Mouse (Mus musculus) G1E (cell line): ENCODE data around the gene Limd2. TPM values are rescaled to one million over a fixed set of nuclear protein-coding genes. Genes with fewer than 3 reads are reported as not detected.

ENCODE experiments used
- ATAC-seq: 2 replicates; pipeline ENCODE4 v1.8.0; 2016; ENCODE audit warnings: mild to moderate bottlenecking; ENCODE audit not compliant: insufficient number of reproducible peaks, poor library complexity, low FRiP score, severe bottlenecking; ENCODE audit errors: extremely low read depth
- DNase-seq: peaks from one replicate; pipeline ENCODE4 v3.0.0; 2012; ENCODE audit warnings: low spot score
- H3K27me3 ChIP-seq: 2 replicates; pipeline ENCODE4 v1.6.1; 2012; ENCODE audit warnings: mild to moderate bottlenecking, low read length, inconsistent platforms; ENCODE audit not compliant: insufficient read depth
- H3K36me3 ChIP-seq: replicated peaks from 2 replicates; pipeline ENCODE3; 2012; ENCODE audit warnings: mild to moderate bottlenecking, inconsistent platforms
- H3K4me1 ChIP-seq: 2 replicates; pipeline ENCODE4 v1.6.1; 2012; ENCODE audit warnings: low read depth, low read length, inconsistent platforms, mixed read lengths; ENCODE audit not compliant: insufficient read depth
- H3K4me3 ChIP-seq: 2 replicates; pipeline ENCODE4 v1.5.1; 2012; ENCODE audit warnings: low read depth, mild to moderate bottlenecking, inconsistent platforms, low read length, moderate library complexity, mixed read lengths
- H3K9me3 ChIP-seq: replicated peaks from 2 replicates; pipeline ENCODE4 v1.6.1; 2012; ENCODE audit warnings: inconsistent platforms
- CTCF ChIP-seq: IDR thresholded peaks from 2 replicates; pipeline ENCODE4 v1.5.1; 2012; ENCODE audit warnings: low read depth, low read length, inconsistent platforms, mixed read lengths
- GATA1 ChIP-seq: IDR thresholded peaks from 2 replicates; pipeline ENCODE4 v1.6.1; 2012; ENCODE audit warnings: borderline replicate concordance, low read length, inconsistent platforms, mixed read lengths
- GATA2 ChIP-seq: IDR thresholded peaks from 2 replicates; pipeline ENCODE4 v1.6.1; 2012; ENCODE audit warnings: low read depth, low read length, inconsistent platforms, borderline replicate concordance
- POLR2AphosphoS5 ChIP-seq: IDR thresholded peaks from 2 replicates; pipeline ENCODE4 v1.6.1; 2012; ENCODE audit warnings: low read depth, low read length, inconsistent platforms; ENCODE audit not compliant: insufficient replicate concordance
- TAL1 ChIP-seq: conservative IDR thresholded peaks from 2 replicates; pipeline ENCODE4 v1.6.1; 2012; ENCODE audit warnings: low read depth, low read length, inconsistent platforms, mixed read lengths
- polyA plus RNA-seq: library from polyadenylated mRNA; stranded (reverse); fragments of >175 nt; gene quantifications from 2 replicates; pipeline ENCODE4 v1.2.3, GENCODE M21; 2012
- total RNA-seq, 2 experiments: library from RNA; stranded (forward) in 1 of 2; stranded (reverse) in 1 of 2; fragments of 200-1000 nt in 1 of 2; fragments of >200 nt in 1 of 2; fragmentation: Nextera tagmentation in 1 of 2; gene quantifications; 2 replicates each; pipeline ENCODE4 v1.2.3; 2014 to 2017

Limd2 gene
- total and polyA plus RNA-seq, 3 experiments, result 77.5 to 365 (median 309) TPM

DNA sequence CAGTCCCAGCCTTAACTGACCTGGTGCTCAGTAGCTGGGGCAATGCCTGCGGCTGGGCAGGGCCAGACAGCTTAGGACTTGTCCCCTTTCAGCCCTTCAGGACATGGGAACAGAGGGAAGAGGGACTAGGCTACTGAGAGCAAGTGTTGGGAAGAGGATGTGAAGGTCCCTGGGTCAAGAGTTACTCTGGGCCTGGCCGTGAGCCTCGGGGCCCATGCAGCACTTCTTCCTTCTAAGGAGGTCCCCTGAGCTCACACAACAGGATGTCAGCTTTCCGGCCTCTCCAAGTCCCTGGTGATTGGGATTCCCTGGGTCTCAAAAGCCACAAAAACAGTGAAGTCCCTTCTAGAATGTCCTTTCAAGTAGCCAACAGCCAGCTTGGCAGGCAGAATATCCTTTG lies 2.9 kb upstream of the Limd2 start:
- H3K36me3 ChIP-seq, result peaks cover 68% of the 10 kb centered on the region
- no peaks in the 10 kb centered on the region for H3K9me3 ChIP-seq
- DNase-seq (no peak), ATAC-seq (no peak)
- TF ChIP-seq GATA1 (no peak), CTCF (no peak), POLR2AphosphoS5 (no peak), GATA2 (no peak), TAL1 (no peak)
- H3K27me3 ChIP-seq, result peaks cover 3% of the 10 kb centered on the region; the same call in 1 of the 2 replicates
- H3K4me1 ChIP-seq, result peaks cover 32% of the 10 kb centered on the region
- no peak overlapping the region for H3K4me3 ChIP-seq

DNA sequence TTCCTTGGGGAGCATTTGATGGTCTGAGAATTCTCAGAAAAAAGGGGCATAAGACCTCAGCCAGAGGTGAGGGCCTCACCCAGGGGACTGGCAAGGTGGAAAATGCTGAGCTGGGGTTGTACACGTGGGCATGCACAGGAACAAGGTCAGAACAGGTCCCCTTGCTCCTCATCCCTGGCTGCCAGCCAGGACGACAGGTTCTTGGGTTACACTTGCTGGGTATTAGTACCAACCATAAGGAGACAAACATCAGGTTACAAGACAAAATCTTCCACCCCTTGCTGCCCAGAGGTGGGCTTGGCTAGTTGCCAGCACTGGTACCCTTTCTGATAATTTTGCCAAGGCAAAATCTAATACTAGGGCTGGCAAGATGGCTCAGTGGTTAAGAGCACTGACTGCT lies 1.6 kb upstream of the Limd2 start:
- no peak for TF ChIP-seq GATA1
- no peak for TF ChIP-seq TAL1
- TF ChIP-seq POLR2AphosphoS5, result no peak
- Histone ChIP-seq H3K9me3 (no peaks in the 10 kb centered on the region), H3K36me3 (peaks cover 69% of the 10 kb centered on the region), H3K4me3 (no peak overlapping the region), H3K4me1 (peaks cover 37% of the 10 kb centered on the region), H3K27me3 (peaks cover 3% of the 10 kb centered on the region; the same call in 1 of the 2 replicates)
- no peak for DNase-seq
- no peak for ATAC-seq

DNA sequence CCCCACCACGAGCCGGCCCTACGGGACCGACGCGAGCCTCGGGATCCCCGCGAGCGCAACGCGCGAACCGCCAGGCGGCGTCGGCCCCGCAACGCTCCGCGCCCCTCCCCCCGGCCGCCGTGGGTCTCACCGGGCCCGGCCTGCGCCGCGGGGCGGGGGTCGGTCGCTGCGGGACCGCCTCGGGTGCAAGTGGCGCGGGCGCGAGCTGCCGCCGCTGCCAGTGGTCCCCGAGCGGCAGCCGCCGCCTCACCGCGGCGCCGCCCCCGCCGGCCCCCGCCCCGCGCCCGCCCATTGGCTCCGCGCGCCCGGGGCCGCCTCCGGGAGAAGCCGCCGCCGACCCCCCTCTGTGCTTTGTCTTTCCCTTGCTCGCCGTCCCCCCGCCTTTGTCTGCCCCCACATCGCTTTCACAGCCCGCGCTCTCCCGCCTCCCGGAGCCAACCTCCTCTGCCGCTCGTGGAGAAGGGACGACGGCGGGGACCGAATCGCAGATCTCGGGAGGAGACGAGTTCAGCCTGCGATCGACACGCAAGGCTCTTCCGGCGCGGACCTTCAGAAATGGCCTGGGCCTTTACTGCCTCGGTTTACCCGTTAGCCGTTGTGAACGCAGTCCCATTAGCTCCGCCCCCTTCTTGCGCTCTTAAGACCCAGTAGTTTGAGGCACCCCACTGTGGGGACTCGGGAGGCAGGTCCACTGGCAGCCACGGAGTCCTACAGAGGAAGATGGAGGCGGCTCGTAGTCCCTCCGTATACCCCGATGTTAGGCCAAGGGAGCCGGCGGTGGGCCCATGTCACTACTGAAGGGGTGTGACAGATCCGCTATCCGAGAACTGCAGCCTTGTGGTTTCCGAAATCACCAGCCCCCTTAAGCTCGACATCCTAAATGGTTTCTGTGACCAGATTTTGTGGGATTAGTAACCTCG lies 479 bp downstream of the Limd2 start:
- no peak for TF ChIP-seq POLR2AphosphoS5
- TF ChIP-seq CTCF, result no peak
- no peak for TF ChIP-seq GATA1
- TF ChIP-seq TAL1, result no peak
- TF ChIP-seq GATA2, result no peak
- Histone ChIP-seq H3K27me3 (peaks cover 3% of the 10 kb centered on the region; the same call in 1 of the 2 replicates), H3K4me3 (peak overlapping the region; percentile 83), H3K4me1 (peaks cover 49% of the 10 kb centered on the region), H3K9me3 (no peaks in the 10 kb centered on the region), H3K36me3 (peaks cover 73% of the 10 kb centered on the region)
- peak; percentile 70 for DNase-seq
- ATAC-seq, result peak; percentile 6; the same call in 1 of the 2 replicates

DNA sequence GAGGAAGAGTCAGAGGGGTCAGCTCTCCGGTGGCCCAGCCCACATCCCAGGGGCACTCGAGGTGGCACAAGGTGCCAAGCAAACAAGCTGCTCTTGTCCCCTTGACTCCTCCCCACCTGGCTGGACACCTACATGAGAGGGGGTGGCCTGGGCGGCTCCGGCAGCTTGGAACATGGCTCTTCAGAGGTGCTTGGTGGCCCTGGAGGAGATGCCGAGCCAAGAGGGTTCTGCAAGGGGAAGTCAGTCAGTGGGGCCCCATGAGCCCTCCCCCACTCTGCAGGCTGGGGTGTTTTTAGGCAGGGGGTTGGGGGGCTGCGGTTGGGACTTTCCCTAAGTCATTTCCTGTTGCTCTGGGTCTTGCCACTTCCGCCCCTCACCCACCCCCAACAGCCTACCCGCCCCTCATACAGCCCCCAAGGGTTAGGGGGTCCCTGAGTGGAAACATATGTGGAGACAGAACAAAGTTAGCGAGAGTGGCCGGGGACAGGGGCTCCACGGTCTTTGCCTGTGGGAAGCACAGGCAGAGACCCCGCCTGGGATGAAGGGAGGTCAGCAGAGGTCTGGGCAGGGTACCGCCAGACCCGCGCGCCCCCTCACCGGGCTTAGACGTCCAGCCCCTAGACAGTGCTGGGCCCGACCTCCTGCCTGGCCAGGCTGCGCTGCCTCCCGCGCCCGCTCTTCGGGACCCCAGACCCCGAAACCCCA lies 1.3 kb downstream of the Limd2 start:
- DNase-seq (peak; percentile 80), ATAC-seq (peak; percentile 59)
- H3K4me3 ChIP-seq, result peak overlapping the region; percentile 83
- TF ChIP-seq CTCF (no peak), GATA2 (no peak), POLR2AphosphoS5 (no peak), GATA1 (no peak), TAL1 (no peak)
- H3K27me3 ChIP-seq, result peaks cover 3% of the 10 kb centered on the region; the same call in 1 of the 2 replicates
- peaks cover 73% of the 10 kb centered on the region for H3K36me3 ChIP-seq
- no peaks in the 10 kb centered on the region for H3K9me3 ChIP-seq
- peaks cover 53% of the 10 kb centered on the region for H3K4me1 ChIP-seq

DNA sequence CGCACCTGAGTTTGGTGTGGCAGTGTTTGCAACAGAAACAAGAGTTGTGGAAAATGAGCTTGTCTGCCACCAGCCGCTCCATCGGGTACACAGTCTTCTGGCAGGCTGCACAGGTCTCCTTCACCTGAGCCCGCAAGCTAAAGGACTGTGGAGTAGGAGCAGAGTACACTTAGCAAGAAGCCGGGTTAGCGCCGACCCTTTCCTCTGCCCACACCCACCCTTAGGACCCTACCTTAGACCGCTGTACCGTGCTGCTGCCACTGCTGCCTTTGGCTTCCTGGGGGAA lies 1.8 kb downstream of the Limd2 start:
- ATAC-seq, result no peak
- peaks cover 57% of the 10 kb centered on the region for H3K4me1 ChIP-seq

More for the DNA sequence above, 1.8 kb downstream of the Limd2 start:
- Histone ChIP-seq H3K9me3 (no peaks in the 10 kb centered on the region), H3K4me3 (peak overlapping the region; percentile 83), H3K27me3 (peaks cover 3% of the 10 kb centered on the region; the same call in 1 of the 2 replicates), H3K36me3 (peaks cover 73% of the 10 kb centered on the region)
- TF ChIP-seq TAL1, result no peak
- no peak for TF ChIP-seq CTCF
- no peak for TF ChIP-seq GATA2
- TF ChIP-seq POLR2AphosphoS5, result no peak
- TF ChIP-seq GATA1, result no peak
- DNase-seq, result no peak
